Mouse (Mus musculus) hindbrain, embryonic 15.5 days (tissue): ENCODE measurements around the gene Bdp1. TPM values are rescaled to one million over a fixed set of nuclear protein-coding genes. Genes with fewer than 3 reads are reported as not detected.
"Not testable (repeated sequence)": the region's sequence is repeated elsewhere in the genome, so short reads cannot be mapped to it uniquely, and the experiment has no call there.

Experiments used
- ATAC-seq: fragments of 200-750 bp; cut with Nextera tagmentation; 2 replicates; pipeline ENCODE4 v1.8.0; 2017; ENCODE audit warnings: low read depth, moderate number of reproducible peaks, moderate TSS enrichment; ENCODE audit not compliant: low FRiP score
- H3K27ac ChIP-seq: fragments of 300-500 bp; sonication (generic); replicated peaks from 2 replicates; pipeline ENCODE4 v1.5.1; 2015; ENCODE audit warnings: mild to moderate bottlenecking, inconsistent platforms
- H3K27me3 ChIP-seq: fragments of 300-500 bp; sonication (generic); 2 replicates; pipeline ENCODE4 v1.6.1; 2015; ENCODE audit warnings: control low read depth, inconsistent platforms
- H3K36me3 ChIP-seq: fragments of 300-500 bp; sonication (generic); 2 replicates; pipeline ENCODE4 v1.6.1; 2015; ENCODE audit warnings: control low read depth, inconsistent platforms
- H3K4me1 ChIP-seq: fragments of 300-500 bp; sonication (generic); replicated peaks from 2 replicates; pipeline ENCODE4 v1.6.1; 2015; ENCODE audit warnings: control low read depth, inconsistent platforms
- H3K4me2 ChIP-seq: fragments of 300-500 bp; sonication (generic); 2 replicates; pipeline ENCODE4 v1.6.1; 2015; ENCODE audit warnings: moderate library complexity, mild to moderate bottlenecking, inconsistent platforms
- H3K4me3 ChIP-seq: fragments of 300-500 bp; sonication (generic); 2 replicates; pipeline ENCODE4 v1.5.1; 2015; ENCODE audit warnings: mild to moderate bottlenecking, inconsistent platforms
- H3K9ac ChIP-seq: fragments of 300-500 bp; sonication (generic); 2 replicates; pipeline ENCODE4 v1.6.1; 2015; ENCODE audit warnings: inconsistent platforms
- H3K9me3 ChIP-seq: fragments of 300-500 bp; sonication (generic); 2 replicates; pipeline ENCODE4 v1.6.1; 2016; ENCODE audit warnings: control low read depth, inconsistent platforms
- WGBS: fragments of 180-500 bp; shearing (Covaris S2); methylation state at CpG from one replicate; pipeline ENCODE4 v1.1.7; 2015; 5-methylcytosine and 5-hydroxymethylcytosine counted together
- polyA plus RNA-seq: library from polyadenylated mRNA; unstranded; fragments of >200 nt; fragmentation: Nextera tagmentation; extraction: Ambion mirVana; gene quantifications from 2 replicates; pipeline ENCODE4 v1.2.1, GENCODE M21; 2015

The Bdp1 gene
- polyA plus RNA-seq, 1 experiment from 2014 or later = 23.9 TPM

DNA sequence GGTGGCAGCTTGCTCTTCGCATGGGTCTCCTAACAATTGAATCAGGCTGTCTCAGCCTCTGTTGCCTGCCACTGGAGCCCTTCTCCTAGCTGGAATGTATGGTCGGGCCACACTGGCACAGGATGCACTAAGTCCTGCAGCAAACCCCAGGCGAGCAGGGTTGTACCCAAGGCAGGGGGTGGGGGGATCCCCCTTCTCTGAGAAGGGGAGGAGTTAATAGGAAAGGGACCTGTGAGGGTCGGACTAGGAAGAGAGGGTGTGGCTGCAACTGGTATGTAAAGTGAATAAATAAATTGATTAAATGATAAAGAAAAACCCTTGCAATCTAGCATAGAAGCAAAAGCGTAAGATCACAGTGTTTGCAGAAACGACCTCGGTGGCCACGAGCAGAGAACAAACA, 32.4 kb downstream of the Bdp1 start:
- Histone ChIP-seq H3K9ac (no peak overlapping the region), H3K4me2 (no peak overlapping the region), H3K9me3 (no peaks in the 10 kb centered on the region), H3K36me3 (peaks cover 60% of the 10 kb centered on the region), H3K27me3 (no peaks in the 10 kb centered on the region), H3K4me3 (no peak overlapping the region), H3K4me1 (no peaks in the 10 kb centered on the region), H3K27ac (no peak overlapping the region)
- ATAC-seq = no peak
- 92% methylated on average over 8 of the region's 8 CpGs for WGBS

DNA sequence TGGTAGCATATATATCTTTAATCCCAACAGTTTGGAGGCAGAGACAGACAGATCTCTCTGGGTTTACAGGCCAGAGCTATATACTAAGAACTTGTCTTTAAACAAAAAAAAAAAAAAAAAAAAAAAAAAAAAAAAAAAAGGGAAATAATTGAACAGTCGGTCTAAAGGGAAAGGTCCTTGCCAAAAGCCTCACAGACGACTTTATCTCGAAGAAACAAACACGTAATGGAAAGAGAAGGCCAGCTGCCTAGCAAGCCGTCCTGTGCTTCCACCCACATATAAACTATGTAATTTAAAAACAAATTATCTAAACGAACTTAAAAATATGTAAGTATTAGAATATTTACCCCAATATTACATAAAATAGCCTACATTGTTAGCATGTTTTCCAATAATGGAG, 36.0 kb downstream of the Bdp1 start:
- H3K4me2 ChIP-seq = no peak overlapping the region
- H3K27ac ChIP-seq = no peak overlapping the region
- H3K36me3 ChIP-seq = peaks cover 58% of the 10 kb centered on the region
- no peak overlapping the region for H3K4me3 ChIP-seq
- H3K27me3 ChIP-seq = no peaks in the 10 kb centered on the region
- H3K4me1 ChIP-seq = no peaks in the 10 kb centered on the region
- WGBS = 91% methylated on average over 6 of the region's 6 CpGs
- H3K9ac ChIP-seq = no peak overlapping the region
- no peak for ATAC-seq
- H3K9me3 ChIP-seq = no peaks in the 10 kb centered on the region

DNA sequence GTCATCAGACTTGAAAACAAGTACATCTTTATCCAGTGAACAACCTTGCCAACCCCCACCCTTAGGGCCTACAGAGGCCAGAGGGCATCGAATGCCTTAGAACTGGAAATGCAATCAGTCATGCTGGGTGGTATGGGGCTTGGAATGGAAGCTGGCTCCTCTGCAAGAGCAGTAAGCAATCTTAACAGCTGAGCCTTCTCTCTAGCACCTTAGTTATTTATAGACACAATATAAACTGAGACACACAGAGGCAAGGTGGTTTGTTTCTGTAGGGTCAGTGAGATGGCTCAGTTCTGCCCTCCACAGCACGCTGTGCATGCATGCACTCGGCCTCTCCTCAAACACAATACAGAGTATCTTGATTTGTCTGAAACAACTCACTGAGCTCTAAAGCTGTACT, 39.9 kb downstream of the Bdp1 start:
- Histone ChIP-seq H3K4me1 (no peaks in the 10 kb centered on the region), H3K9ac (no peak overlapping the region), H3K9me3 (no peaks in the 10 kb centered on the region), H3K4me3 (no peak overlapping the region), H3K4me2 (no peak overlapping the region), H3K27ac (no peak overlapping the region), H3K36me3 (peaks cover 68% of the 10 kb centered on the region), H3K27me3 (no peaks in the 10 kb centered on the region)
- 99% methylated on average over 3 of the region's 3 CpGs for WGBS
- ATAC-seq = no peak

DNA sequence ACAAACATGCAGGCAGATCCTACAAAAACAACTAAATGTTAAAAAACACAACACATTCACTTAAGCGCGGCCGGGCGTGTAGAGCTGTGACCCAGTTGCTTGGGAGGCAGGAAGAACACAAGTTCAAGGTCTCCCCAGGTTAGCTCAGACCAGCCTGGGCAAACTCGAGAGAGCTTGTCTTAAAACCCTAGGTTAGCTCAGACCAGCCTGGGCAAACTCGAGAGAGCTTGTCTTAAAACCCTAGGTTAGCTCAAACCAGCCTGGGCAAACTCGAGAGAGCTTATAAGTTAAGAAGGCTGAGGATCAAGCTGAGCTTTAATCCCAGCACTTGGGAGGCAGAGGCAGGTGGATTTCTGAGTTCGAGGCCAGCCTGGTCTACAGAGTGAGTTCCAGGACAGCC, 46.1 kb downstream of the Bdp1 start:
- H3K9ac ChIP-seq, H3K9me3 ChIP-seq, H3K4me2 ChIP-seq, H3K27ac ChIP-seq, H3K27me3 ChIP-seq, H3K4me3 ChIP-seq, ATAC-seq, H3K4me1 ChIP-seq: not testable (repeated sequence)
- WGBS = 95% methylated on average over 8 of the region's 8 CpGs
- H3K36me3 ChIP-seq = peaks cover 85% of the 10 kb centered on the region

DNA sequence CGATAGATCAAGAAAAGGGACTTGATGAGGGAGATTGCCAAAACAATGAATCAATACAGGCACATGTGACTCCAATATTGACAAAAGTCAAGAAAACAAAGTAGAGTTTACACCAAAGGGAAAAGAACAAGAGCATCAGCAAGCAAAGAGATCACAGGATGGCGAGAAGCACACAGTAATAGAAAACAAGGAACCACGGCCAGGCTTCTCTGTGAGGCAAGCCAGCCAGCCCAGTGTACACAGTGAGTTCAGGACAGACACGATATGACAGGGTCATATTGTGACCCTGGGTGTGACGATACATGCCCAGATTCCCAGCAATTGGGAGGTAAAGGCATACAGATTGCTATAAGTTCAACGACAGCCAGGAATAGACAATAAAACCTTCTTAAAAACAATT, 77.9 kb downstream of the Bdp1 start:
- ATAC-seq = no peak
- Histone ChIP-seq H3K27me3 (no peaks in the 10 kb centered on the region), H3K9me3 (no peaks in the 10 kb centered on the region), H3K9ac (no peak overlapping the region), H3K4me3 (no peak overlapping the region), H3K36me3 (peaks cover 55% of the 10 kb centered on the region), H3K4me1 (no peaks in the 10 kb centered on the region), H3K4me2 (no peak overlapping the region), H3K27ac (no peak overlapping the region)
- WGBS = 91% methylated on average over 6 of the region's 6 CpGs

DNA sequence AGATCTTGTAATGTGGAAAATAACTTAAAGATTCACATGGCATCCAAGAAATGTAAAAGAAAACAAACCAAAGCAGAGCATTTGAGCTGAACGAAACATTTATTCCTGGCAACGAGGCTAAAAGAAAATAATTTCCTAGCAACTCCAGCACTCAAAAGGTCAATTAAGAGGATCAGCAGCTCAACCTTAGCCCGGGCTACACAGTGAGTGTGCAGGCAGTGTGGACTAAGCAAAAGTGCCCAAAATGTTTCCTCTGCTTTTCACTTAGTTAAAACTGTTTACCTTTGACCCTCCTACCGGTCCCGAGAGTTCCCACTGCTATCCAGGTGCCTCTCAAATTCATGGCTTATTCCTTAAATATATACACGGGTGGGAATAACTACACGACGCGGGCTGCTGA, 87.0 kb downstream of the Bdp1 start:
- Histone ChIP-seq H3K4me1 (peaks cover 28% of the 10 kb centered on the region), H3K9me3 (no peaks in the 10 kb centered on the region), H3K27ac (no peak overlapping the region), H3K27me3 (no peaks in the 10 kb centered on the region), H3K9ac (no peak overlapping the region), H3K4me3 (no peak overlapping the region), H3K36me3 (peaks cover 8% of the 10 kb centered on the region; the same call in 1 of the 2 replicates), H3K4me2 (no peak overlapping the region)
- 91% methylated on average over 9 of the region's 9 CpGs for WGBS
- no peak for ATAC-seq

DNA sequence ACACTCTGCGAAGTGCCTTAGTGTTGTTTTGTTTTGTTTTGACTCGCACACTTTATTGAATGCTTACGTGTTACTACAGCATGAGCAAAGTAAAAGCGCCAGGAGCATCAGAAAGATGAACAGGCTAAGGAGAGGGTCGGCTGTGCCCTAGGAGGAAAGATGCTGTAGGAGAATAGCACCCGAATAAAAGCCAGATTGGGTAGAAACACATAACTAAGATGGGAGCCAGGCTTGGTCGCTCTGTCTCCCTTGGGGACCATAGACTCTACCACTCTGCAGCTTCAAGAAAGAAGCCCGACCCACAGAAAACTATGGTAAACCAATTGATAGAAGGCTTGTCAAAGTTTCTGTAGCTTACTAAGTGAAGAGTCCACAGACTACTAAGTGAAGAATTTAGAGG, 87.9 kb downstream of the Bdp1 start:
- Histone ChIP-seq H3K4me2 (peak overlapping the region; percentile 82), H3K36me3 (peaks cover 8% of the 10 kb centered on the region; the same call in 1 of the 2 replicates), H3K4me3 (peak overlapping the region; percentile 67), H3K27me3 (no peaks in the 10 kb centered on the region), H3K4me1 (peaks cover 28% of the 10 kb centered on the region), H3K9ac (peak overlapping the region; percentile 50), H3K27ac (peak overlapping the region; percentile 52), H3K9me3 (no peaks in the 10 kb centered on the region)
- 7% methylated on average over 8 of the region's 8 CpGs for WGBS
- peak; percentile 13 for ATAC-seq

DNA sequence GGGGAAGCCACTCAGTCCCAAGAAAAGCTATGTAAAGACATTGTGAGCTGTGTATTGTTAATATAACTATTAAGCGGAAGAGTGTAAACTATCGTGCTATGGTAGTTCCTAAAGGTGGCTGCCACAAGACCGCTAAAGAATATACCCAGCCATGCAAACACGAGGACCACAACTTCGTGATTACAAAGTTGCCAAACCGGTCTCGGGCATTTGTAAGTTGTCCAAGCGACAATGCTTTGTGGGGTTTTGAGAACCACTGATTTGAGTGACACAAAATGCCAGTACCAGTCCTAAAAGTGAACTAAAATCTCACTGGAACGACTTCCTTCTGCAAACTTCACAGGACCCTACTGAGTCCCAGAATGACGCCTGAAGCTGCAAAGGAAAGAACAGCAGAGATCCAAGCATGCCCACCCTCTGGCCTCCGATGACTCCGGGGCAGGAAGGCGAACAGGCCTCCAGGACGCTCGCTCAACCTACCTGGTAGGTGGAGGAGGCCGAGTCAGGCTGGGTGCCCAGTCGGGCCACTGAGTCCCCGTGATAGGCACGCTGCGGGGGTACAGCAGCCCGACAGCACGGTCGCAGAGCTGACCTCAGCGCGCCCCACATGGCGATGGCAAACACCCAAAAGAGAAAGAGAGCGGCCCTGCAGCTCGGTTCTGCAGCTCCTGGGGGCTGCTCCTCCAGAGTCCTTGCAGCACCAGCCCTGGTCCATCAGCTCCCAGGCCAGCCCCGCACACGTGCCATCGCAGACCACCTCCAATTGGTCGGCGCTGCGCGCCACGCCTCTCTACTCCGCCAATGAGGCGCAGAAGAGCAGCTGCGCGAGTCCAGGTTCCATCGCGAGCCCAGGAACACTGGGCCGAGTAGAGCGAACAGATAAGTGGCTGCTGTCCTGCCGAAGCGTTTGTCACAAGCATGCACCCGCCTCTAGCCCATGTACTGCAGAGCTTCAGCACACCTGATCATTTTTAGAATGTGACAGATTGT, 88.7 kb downstream of the Bdp1 start, which contains the start of gene Mccc2:
TSS of gene Mccc2 (minus strand) at position 734 of the 990 bp plus-strand sequence.
- H3K27ac ChIP-seq = peak within 1 kb of the TSS; percentile 61
- H3K4me2 ChIP-seq = peak within 1 kb of the TSS; percentile 82
- H3K4me3 ChIP-seq = peak within 1 kb of the TSS; percentile 67
- H3K9me3 ChIP-seq = no peaks in the 10 kb centered on the region
- peak within 1 kb of the TSS; percentile 65 for H3K9ac ChIP-seq
- peaks cover 28% of the 10 kb centered on the region for H3K4me1 ChIP-seq
- 6% methylated on average over 44 of the region's 47 CpGs for WGBS
- peak; percentile 100 for ATAC-seq
- H3K27me3 ChIP-seq = no peaks in the 10 kb centered on the region
- peaks cover 5% of the 10 kb centered on the region; the same call in 1 of the 2 replicates for H3K36me3 ChIP-seq

DNA sequence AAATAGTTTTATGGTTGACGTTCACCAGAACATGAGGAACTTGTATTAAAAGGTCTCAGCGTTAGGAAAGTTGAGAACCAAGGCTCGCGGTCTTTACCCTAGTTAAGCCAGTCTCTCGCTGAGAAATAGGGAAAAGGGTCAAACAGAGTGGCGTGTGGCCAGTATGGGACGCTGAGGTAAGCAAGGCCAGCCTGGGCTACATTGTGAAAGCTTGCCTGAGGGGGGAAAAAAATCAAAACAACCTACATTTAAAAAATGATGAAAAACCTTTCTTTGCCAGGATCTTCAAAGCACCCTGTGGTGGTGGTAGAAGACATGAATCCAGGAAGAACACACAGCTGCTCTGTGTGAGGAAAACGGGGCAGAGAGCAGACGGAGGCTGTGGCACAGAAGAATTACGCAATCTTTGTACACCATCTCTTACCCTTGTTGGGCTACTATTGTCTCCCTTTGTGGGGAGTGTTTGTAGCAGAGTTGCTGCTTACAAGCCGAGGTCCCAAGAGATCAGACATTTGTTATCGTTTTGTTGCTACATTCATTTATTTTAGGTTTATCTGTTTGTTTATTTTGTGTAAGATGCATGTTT, 97.9 kb downstream of the Bdp1 start:
- H3K4me2 ChIP-seq = no peak overlapping the region
- H3K36me3 ChIP-seq = no peaks in the 10 kb centered on the region
- WGBS = 89% methylated on average over 12 of the region's 12 CpGs
- H3K9me3 ChIP-seq = no peaks in the 10 kb centered on the region
- no peak overlapping the region for H3K4me3 ChIP-seq
- ATAC-seq = no peak
- no peaks in the 10 kb centered on the region for H3K4me1 ChIP-seq
- no peak overlapping the region for H3K27ac ChIP-seq
- no peaks in the 10 kb centered on the region for H3K27me3 ChIP-seq
- no peak overlapping the region for H3K9ac ChIP-seq

DNA sequence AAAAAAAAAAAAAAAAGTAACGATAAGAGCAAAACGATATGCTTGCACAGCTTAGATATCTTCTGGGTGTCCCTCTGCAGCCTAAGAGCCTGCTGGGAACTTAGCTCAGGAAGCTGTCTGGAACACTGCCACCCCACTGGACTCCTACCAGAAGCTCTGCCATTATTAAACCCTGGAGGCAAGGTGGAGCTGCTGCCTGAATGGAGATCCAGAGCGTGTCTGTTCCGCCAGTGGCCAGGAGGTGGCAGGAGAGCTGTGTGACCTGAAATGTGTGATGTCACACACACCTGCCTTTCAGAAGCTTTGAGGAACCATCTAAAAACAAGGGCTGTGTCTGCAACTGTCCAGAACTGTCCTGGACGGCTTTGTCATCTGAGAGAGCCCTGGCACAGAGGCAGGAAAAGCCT, 102.1 kb downstream of the Bdp1 start:
- 35% methylated on average over 5 of the region's 5 CpGs for WGBS
- no peaks in the 10 kb centered on the region for H3K4me1 ChIP-seq
- H3K9ac ChIP-seq = no peak overlapping the region
- no peaks in the 10 kb centered on the region for H3K36me3 ChIP-seq
- H3K27me3 ChIP-seq = no peaks in the 10 kb centered on the region
- H3K4me2 ChIP-seq = no peak overlapping the region
- H3K9me3 ChIP-seq = no peaks in the 10 kb centered on the region
- no peak overlapping the region for H3K27ac ChIP-seq
- H3K4me3 ChIP-seq = no peak overlapping the region
- ATAC-seq = peak; percentile 53

DNA sequence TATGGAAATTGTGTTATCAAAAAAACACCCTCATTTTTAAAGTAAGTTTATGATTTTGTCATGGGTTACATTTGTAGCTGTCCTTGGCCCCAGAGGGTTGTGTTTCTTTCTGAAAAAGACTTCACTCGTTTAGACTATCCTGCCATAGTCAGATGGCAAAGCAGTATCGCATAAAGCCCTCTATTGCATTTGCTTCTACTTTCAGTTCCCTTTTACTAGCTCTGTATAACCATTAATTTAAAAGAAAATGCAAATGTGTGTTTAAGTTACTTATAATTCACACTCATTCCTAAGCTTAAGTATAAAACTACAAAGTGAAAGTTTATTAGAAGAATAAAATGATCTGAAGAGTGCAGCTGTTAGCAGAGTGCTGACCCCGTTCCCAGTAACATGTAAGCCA, 104.8 kb downstream of the Bdp1 start:
- H3K9ac ChIP-seq = no peak overlapping the region

DNA sequence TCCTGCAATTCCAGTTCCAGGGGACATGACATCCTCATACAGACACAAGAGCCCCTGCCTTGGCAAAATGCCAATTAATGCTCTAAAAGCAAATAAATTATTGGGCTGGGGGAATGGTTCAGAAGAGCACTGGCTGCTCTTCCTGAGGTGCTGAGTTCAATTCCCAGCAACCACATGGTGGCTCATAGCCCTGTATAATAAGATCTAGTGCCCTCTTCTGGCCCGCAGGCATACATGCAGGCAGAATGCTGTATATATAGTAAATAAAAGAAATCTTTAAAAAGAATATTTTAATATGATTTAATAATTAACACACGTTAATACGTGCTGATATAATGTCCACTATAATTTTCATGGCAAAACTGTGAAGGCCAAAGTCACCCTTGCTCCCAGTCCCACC, 105.8 kb downstream of the Bdp1 start:
- Histone ChIP-seq H3K27me3 (no peaks in the 10 kb centered on the region), H3K36me3 (no peaks in the 10 kb centered on the region), H3K4me3 (no peak overlapping the region), H3K27ac (no peak overlapping the region), H3K9ac (no peak overlapping the region), H3K4me1 (no peaks in the 10 kb centered on the region), H3K9me3 (no peaks in the 10 kb centered on the region), H3K4me2 (no peak overlapping the region)
- 92% methylated on average over 3 of the region's 3 CpGs for WGBS
- no peak for ATAC-seq

More for the DNA sequence above, 104.8 kb downstream of the Bdp1 start:
- Histone ChIP-seq H3K27ac (no peak overlapping the region), H3K36me3 (no peaks in the 10 kb centered on the region), H3K4me1 (no peaks in the 10 kb centered on the region), H3K27me3 (no peaks in the 10 kb centered on the region), H3K9me3 (no peaks in the 10 kb centered on the region), H3K4me2 (no peak overlapping the region), H3K4me3 (no peak overlapping the region)
- ATAC-seq = no peak
- 90% methylated on average over 3 of the region's 3 CpGs for WGBS
